Mouse (Mus musculus) heart, adult 2 months (tissue): Measurements from ENCODE around the gene Lrrc38. TPM values are rescaled to one million over a fixed set of nuclear protein-coding genes. Genes with fewer than 3 reads are reported as not detected.

ENCODE experiments used
- DNase-seq, 2 experiments: peaks; one replicate each; pipeline ENCODE4 v3.0.0; 2021
- H3K27ac ChIP-seq: fragments of 200-600 bp; 2 replicates; pipeline ENCODE4 v1.8.1; 2022
- H3K27me3 ChIP-seq: fragments of 200-500 bp; 2 replicates; pipeline ENCODE4 v1.6.1; 2012; ENCODE audit warnings: mild to moderate bottlenecking, low read length, inconsistent platforms, mixed read lengths; ENCODE audit not compliant: control insufficient read depth, insufficient read depth
- H3K36me3 ChIP-seq: fragments of 200-500 bp; 2 replicates; pipeline ENCODE4 v1.6.1; 2012; ENCODE audit warnings: low read length, inconsistent platforms; ENCODE audit not compliant: control insufficient read depth, insufficient read depth
- H3K4me1 ChIP-seq: fragments of 200-500 bp; 2 replicates; pipeline ENCODE4 v1.6.1; 2011; ENCODE audit warnings: low read length; ENCODE audit not compliant: control insufficient read depth, insufficient read depth
- H3K4me3 ChIP-seq: fragments of 200-600 bp; 2 replicates; pipeline ENCODE4 v1.8.1; 2022
- H3K79me2 ChIP-seq: fragments of 200-500 bp; replicated peaks from 2 replicates; pipeline ENCODE4 v1.6.1; 2012; ENCODE audit warnings: mild to moderate bottlenecking, inconsistent platforms, low read length, moderate library complexity, mixed read lengths; ENCODE audit not compliant: control insufficient read depth, insufficient read depth
- H3K9ac ChIP-seq: fragments of 200-500 bp; 2 replicates; pipeline ENCODE4 v1.6.1; 2012; ENCODE audit warnings: low read depth, mild to moderate bottlenecking, control low read depth, inconsistent platforms, low read length, mixed read lengths
- CTCF ChIP-seq: fragments of 200-600 bp; IDR thresholded peaks from 2 replicates; pipeline ENCODE4 v1.8.1; 2022; ENCODE audit warnings: antibody characterized with exemption, mild to moderate bottlenecking, moderate library complexity
- EP300 ChIP-seq: fragments of 200-500 bp; IDR thresholded peaks from 2 replicates; pipeline ENCODE4 v1.6.1; 2011; ENCODE audit warnings: low read depth, low read length, control low read depth; ENCODE audit not compliant: insufficient read depth
- POLR2A ChIP-seq: fragments of 200-500 bp; IDR thresholded peaks from 2 replicates; pipeline ENCODE4 v1.6.1; 2011; ENCODE audit warnings: mild to moderate bottlenecking, low read depth, low read length, control low read depth; ENCODE audit not compliant: insufficient read depth
- WGBS: fragments of 180-500 bp; shearing (Covaris S2); methylation state at CpG from one replicate; pipeline ENCODE4 v1.1.7; 2018; 5-methylcytosine and 5-hydroxymethylcytosine counted together
- intact Hi-C: fragments of 180-260 bp; cut with DNase I; formaldehyde crosslinking; loops from one replicate; pipeline ENCODE4 v1.15.1; 2025
- polyA plus RNA-seq: library from polyadenylated mRNA; depleted of rRNA; stranded (reverse); fragments of >200 nt; gene quantifications from 2 replicates; pipeline ENCODE4 v1.2.3, GENCODE M21; 2012; rRNA removed
- total RNA-seq, 2 experiments: library from RNA; stranded (reverse); gene quantifications; 2 replicates each; pipeline ENCODE4 v1.2.3; 2021

Lrrc38 gene
- total and polyA plus RNA-seq, 3 experiments = 1.8 TPM; not detected in 2

DNA sequence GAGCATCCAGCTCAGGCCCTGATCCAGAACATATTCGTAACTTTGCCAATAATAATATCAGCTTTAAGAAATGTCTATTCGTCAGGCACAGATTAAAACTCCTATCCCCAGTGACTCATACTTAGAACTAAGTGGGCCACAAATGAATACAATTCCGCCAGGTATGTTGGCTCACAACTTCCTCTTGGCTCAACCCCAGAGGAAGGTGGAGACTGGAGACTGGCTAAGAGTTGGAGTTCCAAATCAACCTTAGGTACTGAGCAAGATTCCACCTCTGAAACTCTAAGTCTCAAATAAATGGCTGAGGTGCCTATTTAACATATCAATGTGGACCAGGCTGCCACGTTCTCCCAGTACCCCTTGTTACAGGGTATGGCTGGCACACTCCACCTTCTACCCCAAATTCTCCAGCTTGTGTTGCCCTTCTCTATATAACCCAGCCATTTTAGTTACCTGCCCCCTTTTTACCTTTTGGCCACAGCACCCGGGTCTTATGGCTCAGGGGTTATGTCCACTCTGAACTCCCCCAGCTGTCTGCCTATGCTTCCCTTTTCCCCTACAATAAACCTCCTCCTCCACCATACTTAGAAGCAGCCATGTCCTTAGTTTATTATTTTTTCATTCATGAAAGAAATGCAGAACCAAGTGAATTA lies 62.1 kb downstream of the Lrrc38 start:
- TF ChIP-seq POLR2A = no peak
- no peak for TF ChIP-seq EP300
- no peak for TF ChIP-seq CTCF
- H3K27me3 ChIP-seq = no peaks in the 10 kb centered on the region
- 58% methylated on average over 5 of the region's 5 CpGs for WGBS
- DNase-seq = no peak
- H3K4me3 ChIP-seq = peak overlapping the region; percentile 57
- intact Hi-C loops = no loop called here
- no peak overlapping the region for H3K9ac ChIP-seq
- peak overlapping the region; percentile 89 for H3K27ac ChIP-seq
- peaks cover 3% of the 10 kb centered on the region; the same call in 1 of the 2 replicates for H3K4me1 ChIP-seq
- H3K79me2 ChIP-seq = no peaks in the 10 kb centered on the region
- H3K36me3 ChIP-seq = peaks cover 5% of the 10 kb centered on the region

DNA sequence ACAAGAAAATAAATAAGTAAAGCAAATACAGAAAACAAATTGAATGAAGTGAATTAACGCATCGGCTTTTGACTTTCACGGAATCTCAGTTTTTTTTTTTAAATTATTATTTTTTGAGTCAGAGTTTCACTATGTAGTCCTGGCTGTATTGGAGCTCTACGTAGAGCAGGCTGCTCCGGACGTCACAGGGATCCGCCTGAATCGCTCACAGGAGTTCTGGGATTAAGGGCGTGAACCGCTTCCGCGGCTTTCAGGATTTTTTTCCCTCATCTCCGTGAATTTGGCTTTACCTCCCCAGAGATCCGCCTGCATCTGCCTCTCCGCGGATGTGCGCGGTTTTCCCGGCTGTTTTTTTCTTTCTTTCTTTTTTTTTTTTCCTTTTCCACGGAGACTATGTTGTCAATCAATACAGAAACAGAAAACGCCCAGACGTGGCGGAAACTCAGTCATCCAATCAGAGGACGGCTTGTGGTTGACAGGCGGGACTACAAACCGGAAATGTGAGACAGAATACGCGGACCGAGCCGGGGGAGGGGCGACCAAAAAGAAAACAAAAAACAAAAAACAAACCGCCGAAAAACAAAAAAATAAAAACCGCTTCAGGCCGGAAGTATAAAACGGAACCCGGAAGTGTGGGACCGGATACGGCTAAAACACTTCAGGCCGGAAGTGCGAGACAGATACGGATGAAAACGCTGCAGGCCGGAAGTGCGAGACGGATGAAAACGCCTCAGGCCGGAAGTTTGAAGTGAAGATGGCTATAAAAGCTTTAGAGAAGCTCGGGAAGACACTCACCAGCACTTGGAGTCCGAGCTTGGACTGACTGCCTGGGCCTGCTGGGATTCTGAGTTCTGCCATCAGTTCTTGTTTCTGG lies 62.9 kb downstream of the Lrrc38 start, which contains the start of gene Pramef8:
Gene Pramef8 (plus strand): TSS at position 208 of the 874 bp plus-strand sequence.
- Histone ChIP-seq H3K9ac (peak within 1 kb of the TSS; percentile 55), H3K27ac (peak within 1 kb of the TSS; percentile 89), H3K79me2 (no peaks in the 10 kb centered on the region), H3K4me3 (peak within 1 kb of the TSS; percentile 57), H3K36me3 (peaks cover 5% of the 10 kb centered on the region), H3K27me3 (no peaks in the 10 kb centered on the region), H3K4me1 (peaks cover 3% of the 10 kb centered on the region; the same call in 1 of the 2 replicates)
- WGBS = under 1% methylated on average over 50 of the region's 50 CpGs
- no peak for TF ChIP-seq CTCF
- peak; percentile 46; the same call in 1 of the 2 replicates for TF ChIP-seq EP300
- TF ChIP-seq POLR2A = peak; percentile 62
- intact Hi-C loops = no loop called here
- peak; percentile 91 to 92 for DNase-seq

DNA sequence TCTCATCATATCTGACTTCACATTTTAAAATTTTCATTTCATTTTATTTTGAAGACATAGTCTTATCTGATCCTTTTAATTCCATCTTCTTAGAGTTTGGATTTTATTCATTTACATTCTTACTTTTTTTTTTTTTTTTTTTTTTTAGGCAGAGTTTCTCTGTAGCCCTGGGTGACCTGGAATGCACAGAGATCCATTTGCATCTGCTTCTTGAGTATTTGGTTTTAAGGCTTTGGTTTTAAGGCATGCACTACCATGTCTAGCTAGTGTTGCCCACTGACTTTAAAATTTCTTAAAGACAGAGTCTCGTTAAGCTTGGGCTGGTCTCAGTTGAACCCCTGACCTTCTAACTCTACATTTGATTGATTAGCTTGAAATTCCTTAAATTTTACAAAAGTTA lies 64.1 kb downstream of the Lrrc38 start:
- no peak overlapping the region for H3K9ac ChIP-seq
- no peaks in the 10 kb centered on the region for H3K79me2 ChIP-seq
- H3K4me3 ChIP-seq = no peak overlapping the region
- no peak overlapping the region for H3K27ac ChIP-seq
- no peak for DNase-seq
- no peak for TF ChIP-seq CTCF
- TF ChIP-seq POLR2A = no peak
- TF ChIP-seq EP300 = no peak
- H3K27me3 ChIP-seq = no peaks in the 10 kb centered on the region
- intact Hi-C loops = no loop called here
- 98% methylated on average over 1 of the region's 1 CpGs for WGBS
- peaks cover 3% of the 10 kb centered on the region; the same call in 1 of the 2 replicates for H3K4me1 ChIP-seq
- peaks cover 14% of the 10 kb centered on the region for H3K36me3 ChIP-seq

DNA sequence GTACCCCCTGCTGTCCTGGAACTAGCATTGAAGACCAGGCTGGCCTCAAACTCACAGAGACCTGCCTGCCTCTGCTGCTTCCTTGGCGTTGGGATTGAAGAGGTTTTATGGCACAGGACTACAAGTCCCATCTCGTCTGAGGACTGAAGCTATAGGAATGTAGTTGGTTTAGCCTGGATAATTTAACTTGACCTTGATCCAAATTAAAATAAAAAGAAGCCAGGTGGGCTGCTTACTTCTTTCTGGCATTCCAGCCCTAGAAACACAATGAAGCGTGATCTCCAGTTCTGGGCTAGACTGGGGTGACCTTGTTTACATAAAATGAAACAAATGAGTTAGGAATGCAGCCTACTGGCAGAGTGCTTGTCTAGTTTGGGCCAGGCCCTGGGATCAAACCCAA lies 64.6 kb downstream of the Lrrc38 start:
- Histone ChIP-seq H3K4me1 (peaks cover 3% of the 10 kb centered on the region; the same call in 1 of the 2 replicates), H3K9ac (no peak overlapping the region), H3K27me3 (no peaks in the 10 kb centered on the region), H3K27ac (no peak overlapping the region), H3K79me2 (no peaks in the 10 kb centered on the region), H3K4me3 (no peak overlapping the region), H3K36me3 (peaks cover 14% of the 10 kb centered on the region)
- DNase-seq = no peak
- TF ChIP-seq POLR2A (no peak), EP300 (no peak), CTCF (no peak)
- over 99% methylated on average over 3 of the region's 3 CpGs for WGBS
- intact Hi-C loops = no loop called here

Other genes starting within 250 kb of the Lrrc38 start
- 10 to 100 TPM; 20.1 to 22.0 TPM for gene Prdm2, start 136.8 kb upstream of the Lrrc38 start, total RNA-seq
- gene Prdm2, start 136.8 kb upstream of the Lrrc38 start, polyA plus RNA-seq = 9.3 and 12.4 TPM in 2 replicates
- 1 to 10 TPM; 5.8 TPM for gene Pdpn, start 50.2 kb upstream of the Lrrc38 start, total RNA-seq
- 2.7 and 5.0 TPM in 2 replicates for gene Pdpn, start 50.2 kb upstream of the Lrrc38 start, polyA plus RNA-seq
- gene Pramel1, start 44.7 kb downstream of the Lrrc38 start, total RNA-seq = not detected
- not detected in 2 replicates for gene Pramel1, start 44.7 kb downstream of the Lrrc38 start, polyA plus RNA-seq
- 1 to 10 TPM; 8.0 to 8.4 TPM for gene Pramef8, start 62.7 kb downstream of the Lrrc38 start, total RNA-seq
- 4.1 and 10.9 TPM in 2 replicates for gene Pramef8, start 62.7 kb downstream of the Lrrc38 start, polyA plus RNA-seq
- not detected for gene Oog4, start 100.6 kb downstream of the Lrrc38 start, total RNA-seq
- gene Oog4, start 100.6 kb downstream of the Lrrc38 start, polyA plus RNA-seq = not detected in 2 replicates
- gene Gm13043, start 161.6 kb downstream of the Lrrc38 start, total RNA-seq = not detected
- not detected in 2 replicates for gene Gm13043, start 161.6 kb downstream of the Lrrc38 start, polyA plus RNA-seq
- gene Gm13040, start 186.2 kb downstream of the Lrrc38 start, total RNA-seq = not detected
- not detected in 2 replicates for gene Gm13040, start 186.2 kb downstream of the Lrrc38 start, polyA plus RNA-seq
- not detected for gene BC080695, start 201.9 kb downstream of the Lrrc38 start, total RNA-seq
- not detected in 2 replicates for gene BC080695, start 201.9 kb downstream of the Lrrc38 start, polyA plus RNA-seq
- gene Gm13057, start 202.0 kb downstream of the Lrrc38 start, total RNA-seq = not detected
- not detected in 2 replicates for gene Gm13057, start 202.0 kb downstream of the Lrrc38 start, polyA plus RNA-seq